Mouse (Mus musculus): Measurements from ENCODE around the gene Olfr749. TPM values are rescaled to one million over a fixed set of nuclear protein-coding genes. Genes with fewer than 3 reads are reported as not detected.

The Olfr749 gene
- polyA plus RNA-seq, 1 experiment, result not detected

DNA sequence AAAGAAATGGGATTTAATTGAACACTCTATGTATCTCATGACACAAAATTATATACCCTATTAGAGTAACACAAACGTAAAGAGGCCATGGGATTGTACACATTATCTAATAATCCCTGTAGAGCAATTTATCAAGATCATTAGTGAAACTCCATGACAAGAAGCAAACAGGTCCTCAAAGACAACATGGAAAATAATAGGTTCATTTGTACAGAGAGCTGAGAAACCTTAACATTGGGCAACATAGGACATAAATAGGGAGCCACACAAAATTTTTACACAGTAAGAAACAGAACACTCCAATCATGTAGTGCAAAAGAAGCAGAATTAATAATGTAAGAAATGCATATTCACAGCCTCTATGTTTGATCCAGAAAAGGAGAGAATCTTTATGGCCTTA lies 37.8 kb downstream of the Olfr749 start, which contains the start of gene Olfr748:
Olfr748 (plus strand) TSS at position 301 of the 400 bp plus-strand sequence.
- no peak for TF ChIP-seq EP300 (IDR thresholded peaks at IDR 0.05; ENCODE audit: insufficient read depth, low read depth, low read length)
- TF ChIP-seq CTCF (IDR thresholded peaks at IDR 0.05; ENCODE audit: low read depth, low read length), result no peak
- Histone ChIP-seq H3K4me1 (ENCODE audit: control insufficient read depth, insufficient read depth, low read length) (no peaks in the 10 kb centered on the region), H3K9ac (ENCODE audit: low read depth, poor library complexity, severe bottlenecking) (no peak within 1 kb of the TSS), H3K27ac (ENCODE audit: insufficient read depth, low read length) (no peak within 1 kb of the TSS), H3K27me3 (ENCODE audit: control insufficient read depth, insufficient read depth, low read length, poor library complexity, severe bottlenecking) (no peaks in the 10 kb centered on the region), H3K36me3 (ENCODE audit: control insufficient read depth, insufficient read depth, low read length, poor library complexity, severe bottlenecking) (no peaks in the 10 kb centered on the region), H3K9me3 (replicated peaks; ENCODE audit: control insufficient read depth, insufficient read depth, low read length, poor library complexity, severe bottlenecking) (no peaks in the 10 kb centered on the region), H3K4me3 (ENCODE audit: low read depth, low read length) (no peak within 1 kb of the TSS)

DNA sequence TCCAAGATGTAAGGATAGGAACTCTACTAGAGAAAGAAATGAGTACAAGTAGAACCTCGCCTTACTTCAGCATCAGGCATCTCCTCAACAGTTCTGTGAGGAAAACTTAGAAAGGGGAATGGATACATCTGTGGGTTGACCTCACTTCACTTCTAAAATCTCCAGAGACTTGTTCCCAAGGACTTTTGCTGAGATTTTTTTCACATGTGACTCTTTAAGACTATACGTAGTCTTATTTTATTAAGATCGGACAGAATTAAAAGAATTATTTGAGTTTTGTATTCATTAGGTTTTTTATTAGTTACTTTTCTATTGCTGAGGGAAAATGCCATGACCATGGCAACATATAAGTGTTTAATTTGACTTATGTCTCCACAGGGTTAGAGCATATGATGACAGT lies 51.8 kb downstream of the Olfr749 start, which contains the start of gene Olfr747:
Olfr747 (minus strand) TSS at position 101 of the 400 bp plus-strand sequence.
- Histone ChIP-seq H3K27me3 (ENCODE audit: control insufficient read depth, insufficient read depth, low read length, poor library complexity, severe bottlenecking) (no peaks in the 10 kb centered on the region), H3K27ac (ENCODE audit: insufficient read depth, low read length) (no peak within 1 kb of the TSS), H3K4me3 (ENCODE audit: low read depth, low read length) (no peak within 1 kb of the TSS), H3K9ac (ENCODE audit: low read depth, poor library complexity, severe bottlenecking) (no peak within 1 kb of the TSS), H3K9me3 (replicated peaks; ENCODE audit: control insufficient read depth, insufficient read depth, low read length, poor library complexity, severe bottlenecking) (no peaks in the 10 kb centered on the region), H3K4me1 (ENCODE audit: control insufficient read depth, insufficient read depth, low read length) (no peaks in the 10 kb centered on the region), H3K36me3 (ENCODE audit: control insufficient read depth, insufficient read depth, low read length, poor library complexity, severe bottlenecking) (no peaks in the 10 kb centered on the region)
- no peak for TF ChIP-seq CTCF (IDR thresholded peaks at IDR 0.05; ENCODE audit: low read depth, low read length)
- TF ChIP-seq POLR2A (IDR thresholded peaks at IDR 0.05; ENCODE audit: insufficient read depth, low read length), result no peak
- no peak for TF ChIP-seq EP300 (IDR thresholded peaks at IDR 0.05; ENCODE audit: insufficient read depth, low read depth, low read length)

Other genes with a start within 250 kb of the Olfr749 start
- not detected in 2 replicates for gene Olfr742, start 241.5 kb downstream of the Olfr749 start, polyA plus RNA-seq (2011; ENCODE audit: insufficient read depth, insufficient read length, low read depth, missing spikeins)
- gene Olfr743, start 223.3 kb downstream of the Olfr749 start, polyA plus RNA-seq (2011; ENCODE audit: insufficient read depth, insufficient read length, low read depth, missing spikeins), result not detected in 2 replicates
- not detected in 2 replicates for gene Olfr744, start 130.2 kb downstream of the Olfr749 start, polyA plus RNA-seq (2011; ENCODE audit: insufficient read depth, insufficient read length, low read depth, missing spikeins)
- not detected in 2 replicates for gene Olfr745, start 105.7 kb downstream of the Olfr749 start, polyA plus RNA-seq (2011; ENCODE audit: insufficient read depth, insufficient read length, low read depth, missing spikeins)
- gene Olfr746, start 98.0 kb downstream of the Olfr749 start, polyA plus RNA-seq (2011; ENCODE audit: insufficient read depth, insufficient read length, low read depth, missing spikeins), result not detected in 2 replicates
- gene Olfr747, start 51.9 kb downstream of the Olfr749 start, polyA plus RNA-seq (2011; ENCODE audit: insufficient read depth, insufficient read length, low read depth, missing spikeins), result not detected in 2 replicates
- gene Olfr748, start 37.7 kb downstream of the Olfr749 start, polyA plus RNA-seq (2011; ENCODE audit: insufficient read depth, insufficient read length, low read depth, missing spikeins), result not detected in 2 replicates
- gene Ttc5, start 40.4 kb upstream of the Olfr749 start, polyA plus RNA-seq (2011; ENCODE audit: insufficient read depth, insufficient read length, low read depth, missing spikeins), result 44.7 and 48.1 TPM in 2 replicates
- 0.44 TPM in 1 of 2 replicates, not detected in the other for gene Ccnb1ip1, start 62.6 kb upstream of the Olfr749 start, polyA plus RNA-seq (2011; ENCODE audit: insufficient read depth, insufficient read length, low read depth, missing spikeins)
- 86.5 and 91.5 TPM in 2 replicates for gene Parp2, start 62.7 kb upstream of the Olfr749 start, polyA plus RNA-seq (2011; ENCODE audit: insufficient read depth, insufficient read length, low read depth, missing spikeins)
- 12.1 and 19.4 TPM in 2 replicates for gene Tep1, start 125.5 kb upstream of the Olfr749 start, polyA plus RNA-seq (2011; ENCODE audit: insufficient read depth, insufficient read length, low read depth, missing spikeins)
- not detected in 2 replicates for gene Klhl33, start 152.4 kb upstream of the Olfr749 start, polyA plus RNA-seq (2011; ENCODE audit: insufficient read depth, insufficient read length, low read depth, missing spikeins)
- gene Osgep, start 179.8 kb upstream of the Olfr749 start, polyA plus RNA-seq (2011; ENCODE audit: insufficient read depth, insufficient read length, low read depth, missing spikeins), result 68.4 and 72.5 TPM in 2 replicates
- 165 and 181 TPM in 2 replicates for gene Apex1, start 179.9 kb upstream of the Olfr749 start, polyA plus RNA-seq (2011; ENCODE audit: insufficient read depth, insufficient read length, low read depth, missing spikeins)
- gene Pip4p1, start 185.8 kb upstream of the Olfr749 start, polyA plus RNA-seq (2011; ENCODE audit: insufficient read depth, insufficient read length, low read depth, missing spikeins), result 90.3 and 95.5 TPM in 2 replicates
- gene Pnp, start 186.0 kb upstream of the Olfr749 start, polyA plus RNA-seq (2011; ENCODE audit: insufficient read depth, insufficient read length, low read depth, missing spikeins), result 58.9 and 64.4 TPM in 2 replicates
- gene Gm49342, start 199.4 kb upstream of the Olfr749 start, polyA plus RNA-seq (2011; ENCODE audit: insufficient read depth, insufficient read length, low read depth, missing spikeins), result 24.9 and 31.0 TPM in 2 replicates
- 6.1 and 9.4 TPM in 2 replicates for gene Pnp2, start 210.9 kb upstream of the Olfr749 start, polyA plus RNA-seq (2011; ENCODE audit: insufficient read depth, insufficient read length, low read depth, missing spikeins)

Data from ES-Bruce4 (cell line).